Mouse (Mus musculus) limb, embryonic 14.5 days (tissue): ENCODE data around the gene 4931408C20Rik. TPM values are rescaled to one million over a fixed set of nuclear protein-coding genes. Genes with fewer than 3 reads are reported as not detected.

ENCODE experiments used
- ATAC-seq: fragments of 200-750 bp; cut with Nextera tagmentation; 2 replicates; pipeline ENCODE4 v1.8.0; 2017; ENCODE audit warnings: low read depth, moderate number of reproducible peaks, moderate TSS enrichment; ENCODE audit not compliant: low FRiP score
- DNase-seq: peaks from one replicate; pipeline ENCODE4 v3.0.0-alpha.2; 2015; ENCODE audit warnings: low spot score
- H3K27ac ChIP-seq: fragments of 300-500 bp; sonication (generic); replicated peaks from 2 replicates; pipeline ENCODE4 v1.5.1; 2014; ENCODE audit warnings: low read depth, mild to moderate bottlenecking, low read length, moderate library complexity, mixed read lengths
- H3K27me3 ChIP-seq: fragments of 300-500 bp; sonication (generic); 2 replicates; pipeline ENCODE4 v1.6.1; 2014; ENCODE audit warnings: low read length, mixed read lengths; ENCODE audit not compliant: control insufficient read depth, insufficient read depth
- H3K36me3 ChIP-seq: fragments of 300-500 bp; sonication (generic); 2 replicates; pipeline ENCODE4 v1.6.1; 2014; ENCODE audit warnings: mild to moderate bottlenecking, low read length, moderate library complexity, mixed read lengths; ENCODE audit not compliant: control insufficient read depth, insufficient read depth
- H3K4me1 ChIP-seq: fragments of 300-500 bp; sonication (generic); 2 replicates; pipeline ENCODE4 v1.6.1; 2014; ENCODE audit warnings: antibody characterized with exemption, low read length, mixed read lengths; ENCODE audit not compliant: control insufficient read depth, insufficient read depth
- H3K4me2 ChIP-seq: fragments of 300-500 bp; sonication (generic); replicated peaks from 2 replicates; pipeline ENCODE4 v1.6.1; 2014; ENCODE audit warnings: low read depth, mild to moderate bottlenecking, low read length, moderate library complexity; ENCODE audit not compliant: severe bottlenecking
- H3K4me3 ChIP-seq: fragments of 300-500 bp; sonication (generic); replicated peaks from 2 replicates; pipeline ENCODE4 v1.5.1; 2014; ENCODE audit warnings: low read length
- H3K9ac ChIP-seq: fragments of 300-500 bp; sonication (generic); 2 replicates; pipeline ENCODE4 v1.6.1; 2014; ENCODE audit warnings: mild to moderate bottlenecking, low read depth, low read length, moderate library complexity; ENCODE audit not compliant: severe bottlenecking
- H3K9me3 ChIP-seq: fragments of 300-500 bp; sonication (generic); 2 replicates; pipeline ENCODE4 v1.6.1; 2016; ENCODE audit warnings: low read length; ENCODE audit not compliant: control insufficient read depth
- POLR2A ChIP-seq: fragments of 200-500 bp; IDR thresholded peaks from 2 replicates; pipeline ENCODE4 v1.8.0; 2012; ENCODE audit warnings: inconsistent platforms, mild to moderate bottlenecking, moderate library complexity, borderline replicate concordance; ENCODE audit not compliant: insufficient read depth, insufficient read length; ENCODE audit errors: extremely low read depth
- WGBS: fragments of 180-500 bp; shearing (Covaris S2); extraction: QIAGEN DNeasy Blood & Tissue Kit; methylation state at CpG from one replicate; pipeline ENCODE4 v1.1.7; 2014; 5-methylcytosine and 5-hydroxymethylcytosine counted together
- polyA plus RNA-seq, 2 experiments: library from polyadenylated mRNA; depleted of rRNA in 1 of 2; stranded (reverse) in 1 of 2; unstranded in 1 of 2; fragments of >200 nt; fragmentation: Nextera tagmentation in 1 of 2; extraction: Ambion mirVana in 1 of 2; gene quantifications; 2 replicates each; pipeline versions ENCODE4 v1.2.1 to v1.2.3; 2012 to 2014

Gene 4931408C20Rik
- polyA plus RNA-seq (2012; rRNA removed) (not detected in 2 replicates), polyA plus RNA-seq (2014; fragmentation: Nextera tagmentation; extraction: Ambion mirVana) (not detected in 2 replicates)

- TF ChIP-seq POLR2A: no peak
- WGBS: 33% methylated on average over 1 of the region's 1 CpGs
- Histone ChIP-seq H3K4me2 (no peak within 1 kb of the TSS), H3K9ac (no peak within 1 kb of the TSS), H3K36me3 (no peaks in the 10 kb centered on the region), H3K4me1 (no peaks in the 10 kb centered on the region), H3K27me3 (no peaks in the 10 kb centered on the region), H3K27ac (no peak within 1 kb of the TSS), H3K4me3 (no peak within 1 kb of the TSS), H3K9me3 (no peaks in the 10 kb centered on the region)
- ATAC-seq (peak; percentile 68), DNase-seq (peak; percentile 13)
Measured at GRCm38 (mm10) chr1:26686842-26687760, at the start of gene 4931408C20Rik. 4931408C20Rik (minus strand) TSS chr1:26687460.

- Histone ChIP-seq H3K4me1 (no peaks in the 10 kb centered on the region), H3K27ac (no peak overlapping the region)
Measured at GRCm38 (mm10) chr1:26687926-26688325, 666 bp upstream of the 4931408C20Rik start.

GRCm38 (mm10) chr1:26685952-26686693 lies 1.1 kb downstream of the 4931408C20Rik start:
- H3K4me2 ChIP-seq: no peak overlapping the region
- H3K27ac ChIP-seq: no peak overlapping the region
- H3K9me3 ChIP-seq: no peaks in the 10 kb centered on the region
- no peaks in the 10 kb centered on the region for H3K27me3 ChIP-seq
- no peak for DNase-seq
- no peak for TF ChIP-seq POLR2A
- ATAC-seq: no peak
- H3K36me3 ChIP-seq: no peaks in the 10 kb centered on the region
- no peaks in the 10 kb centered on the region for H3K4me1 ChIP-seq
- no peak overlapping the region for H3K9ac ChIP-seq
- no peak overlapping the region for H3K4me3 ChIP-seq

More at GRCm38 (mm10) chr1:26687926-26688325, 666 bp upstream of the 4931408C20Rik start:
- Histone ChIP-seq H3K9me3 (no peaks in the 10 kb centered on the region), H3K4me2 (no peak overlapping the region), H3K9ac (no peak overlapping the region), H3K27me3 (no peaks in the 10 kb centered on the region), H3K36me3 (no peaks in the 10 kb centered on the region), H3K4me3 (no peak overlapping the region)
- ATAC-seq: peak; percentile 39
- no peak for TF ChIP-seq POLR2A
- peak; percentile 11 for DNase-seq
- 60% methylated on average over 1 of the region's 1 CpGs for WGBS

GRCm38 (mm10) chr1:26685383-26685782 lies 1.9 kb downstream of the 4931408C20Rik start:
- Histone ChIP-seq H3K27ac (no peak overlapping the region), H3K4me2 (no peak overlapping the region), H3K4me3 (no peak overlapping the region), H3K9ac (no peak overlapping the region), H3K9me3 (no peaks in the 10 kb centered on the region), H3K4me1 (no peaks in the 10 kb centered on the region), H3K36me3 (no peaks in the 10 kb centered on the region), H3K27me3 (no peaks in the 10 kb centered on the region)
- no peak for DNase-seq
- no peak for ATAC-seq
- 63% methylated on average over 3 of the region's 3 CpGs for WGBS
- no peak for TF ChIP-seq POLR2A

GRCm38 (mm10) chr1:26649704-26650388 lies 37.4 kb downstream of the 4931408C20Rik start:
- Histone ChIP-seq H3K9me3 (no peaks in the 10 kb centered on the region), H3K36me3 (no peaks in the 10 kb centered on the region), H3K27ac (no peak overlapping the region), H3K9ac (no peak overlapping the region), H3K4me1 (no peaks in the 10 kb centered on the region), H3K27me3 (no peaks in the 10 kb centered on the region), H3K4me3 (no peak overlapping the region), H3K4me2 (no peak overlapping the region)
- no peak for ATAC-seq
- DNase-seq: no peak
- TF ChIP-seq POLR2A: no peak
- 54% methylated on average over 1 of the region's 1 CpGs for WGBS
